ENCODE assay signal across 17 mouse cellular contexts in the genomic region with DNA sequence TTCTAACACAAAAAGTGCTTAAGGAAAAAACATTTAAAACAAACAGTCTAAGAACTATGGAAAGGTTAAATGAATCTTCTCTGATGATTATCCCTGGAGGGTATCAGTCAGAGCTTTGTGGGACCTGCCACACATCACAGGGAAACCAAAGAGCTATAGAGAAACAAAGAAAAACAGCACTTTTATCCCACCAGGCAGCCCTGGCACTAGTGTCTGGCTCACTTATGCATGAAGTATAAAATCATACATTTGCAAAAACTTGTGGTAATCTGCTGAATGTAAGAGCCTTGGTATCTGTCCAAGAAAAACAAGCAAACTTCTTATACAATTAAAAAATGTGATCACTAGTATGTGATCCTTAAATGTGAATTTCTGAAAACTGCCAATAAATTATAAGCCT.
"Had no signal": no experiment of that assay in that cellular context is flagged by ENCODE, and none has a peak within 500 bp of the region (broad histone marks: within the 10 kb centered on the region; RNA-seq: fewer than 3 reads in every experiment).

No protein-coding gene starts in this region.

- H3K4me1 ChIP-seq: liver, embryonic 13.5 days; midbrain, embryonic 15.5 days; neural tube, embryonic 13.5 days; stomach, embryonic 15.5 days had no signal

- H3K4me3 ChIP-seq: layer of hippocampus, adult 2 months; liver, embryonic 13.5 days; midbrain, embryonic 15.5 days; myocyte; neural tube, embryonic 13.5 days; stomach, embryonic 15.5 days had no signal

- DNase-seq: kidney, postnatal 25 days; layer of hippocampus, adult 9-11 months; liver, embryonic 13.5 days; lung, adult 2 months; lung, postnatal 14 days; lung, postnatal 4 days; retina, postnatal 1 day; right cerebral cortex, postnatal 25 days; spleen, adult 18-20 months; thymus, postnatal 36 days had no signal

- H3K27me3 ChIP-seq: liver, embryonic 13.5 days; midbrain, embryonic 15.5 days; neural tube, embryonic 13.5 days; stomach, embryonic 15.5 days had no signal

- ATAC-seq: midbrain, embryonic 15.5 days had no signal

- H3K27ac ChIP-seq: kidney, postnatal 0 days; layer of hippocampus, adult 2 months; liver, embryonic 13.5 days; midbrain, embryonic 15.5 days; neural tube, embryonic 13.5 days; stomach, embryonic 15.5 days had no signal

- H3K36me3 ChIP-seq: liver, embryonic 13.5 days; midbrain, embryonic 15.5 days; neural tube, embryonic 13.5 days; stomach, embryonic 15.5 days had no signal

- H3K4me2 ChIP-seq: liver, embryonic 13.5 days; midbrain, embryonic 11.5 days; midbrain, embryonic 15.5 days; neural tube, embryonic 13.5 days; stomach, embryonic 15.5 days had no signal

- H3K9me3 ChIP-seq: liver, embryonic 13.5 days; midbrain, embryonic 15.5 days; neural tube, embryonic 13.5 days; stomach, embryonic 15.5 days had no signal

- H3K9ac ChIP-seq: liver, embryonic 13.5 days; midbrain, embryonic 15.5 days; neural tube, embryonic 13.5 days; stomach, embryonic 15.5 days had no signal
